Mouse (Mus musculus) thymus, adult 2 months (tissue): ENCODE data around the gene Cd300ld4.

Experiments
- CTCF ChIP-seq: fragments of 200-500 bp; IDR thresholded peaks from 2 replicates; pipeline ENCODE4 v1.5.1; 2012; ENCODE audit warnings: mild to moderate bottlenecking, control low read depth, low read length, moderate library complexity, borderline replicate concordance; ENCODE audit not compliant: control insufficient read depth, poor library complexity, insufficient read depth; ENCODE audit errors: extremely low read depth
- POLR2A ChIP-seq: fragments of 200-500 bp; IDR thresholded peaks from 2 replicates; pipeline ENCODE4 v1.6.1; 2012; ENCODE audit warnings: mild to moderate bottlenecking, low read length, control low read depth, moderate library complexity; ENCODE audit not compliant: control insufficient read depth, poor library complexity, insufficient read depth; ENCODE audit errors: extremely low read depth

- TF ChIP-seq POLR2A (no peak), CTCF (no peak)
These were observed 37.0 kb downstream of the Cd300ld4 start, which contains the start of gene Cd300ld for GRCm38 (mm10) chr11:114989793-114990192.
